Mouse (Mus musculus) regulatory T cell (primary cell): ENCODE results near the gene Pam.

Experiments
- in situ Hi-C: fragments of 300-600 bp; cut with MboI, MseI; formaldehyde crosslinking; loops from one replicate; pipeline ENCODE4 v1.15.1; 2025; ENCODE audit warnings: high pct_unique_total_duplicates

The Pam gene

GRCm38 (mm10) chr1:97769904-97770753 is 325.3 kb downstream of the Pam start, which contains the start of the genes Gin1 and Ppip5k2:
Gin1 (plus strand) TSS chr1:97770172.
Ppip5k2 (minus strand) TSS chr1:97770411.
- in situ Hi-C loops, result loop anchor here (5.0 kb wide), 1 partner anchor 38 kb away; no protein-coding TSS in a partner anchor

DNA sequence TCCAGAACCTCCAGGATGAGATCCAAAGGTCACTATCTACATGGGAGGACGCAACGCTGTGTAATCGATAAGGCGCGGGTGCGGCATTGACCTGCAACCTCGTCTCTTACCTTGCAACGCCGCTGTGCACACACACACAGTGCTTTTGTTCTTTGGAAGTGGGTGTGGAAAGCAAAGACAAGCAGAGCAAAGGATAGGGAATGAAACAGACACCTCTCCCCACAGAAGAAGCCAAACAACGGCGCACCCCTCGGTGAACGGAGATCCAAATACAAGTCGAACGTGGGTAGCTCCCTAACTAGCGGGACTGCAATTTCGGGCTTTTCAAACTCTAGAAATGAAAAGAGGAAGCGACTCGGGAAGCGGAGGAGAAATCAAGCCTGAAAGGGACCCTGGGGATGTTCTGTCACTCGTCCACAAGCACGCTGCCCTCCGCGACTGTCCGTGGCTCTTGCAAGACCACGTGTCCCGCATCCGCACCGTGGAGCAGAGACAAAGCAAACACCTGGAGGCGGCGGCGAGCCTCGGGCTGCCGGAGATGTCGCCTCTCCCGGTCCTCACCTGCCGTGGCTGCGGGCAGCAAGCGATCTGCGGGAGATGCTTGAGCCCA is 326.0 kb downstream of the Pam start:
- in situ Hi-C loops, result loop anchor here (5.0 kb wide), 1 partner anchor 37 kb away; no protein-coding TSS in a partner anchor

GRCm38 (mm10) chr1:97768906-97769293 is 326.5 kb downstream of the Pam start:
- in situ Hi-C loops, result loop anchor here (5.0 kb wide), 1 partner anchor 37 kb away; no protein-coding TSS in a partner anchor

DNA sequence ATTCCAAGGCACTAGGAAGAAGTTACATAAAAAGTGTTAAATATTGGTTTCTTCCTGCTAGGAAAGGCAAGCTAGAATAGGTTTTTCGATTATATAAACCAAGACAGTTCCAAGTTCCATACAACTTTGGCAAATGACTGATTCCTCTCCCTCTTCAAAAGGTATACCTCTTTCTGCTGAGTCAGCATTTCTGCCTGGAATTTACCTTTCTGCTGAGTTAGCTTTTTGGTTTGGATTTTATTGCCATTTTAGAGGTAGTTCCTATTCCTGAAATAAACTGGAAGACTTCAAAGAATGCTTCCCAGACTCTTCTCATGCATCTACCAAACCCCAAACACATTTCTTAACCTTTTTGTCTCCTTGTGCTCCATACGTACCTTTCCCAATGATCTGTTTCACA is 327.4 kb downstream of the Pam start:
- in situ Hi-C loops, result loop anchor here (5.0 kb wide), 1 partner anchor 36 kb away; no protein-coding TSS in a partner anchor

DNA sequence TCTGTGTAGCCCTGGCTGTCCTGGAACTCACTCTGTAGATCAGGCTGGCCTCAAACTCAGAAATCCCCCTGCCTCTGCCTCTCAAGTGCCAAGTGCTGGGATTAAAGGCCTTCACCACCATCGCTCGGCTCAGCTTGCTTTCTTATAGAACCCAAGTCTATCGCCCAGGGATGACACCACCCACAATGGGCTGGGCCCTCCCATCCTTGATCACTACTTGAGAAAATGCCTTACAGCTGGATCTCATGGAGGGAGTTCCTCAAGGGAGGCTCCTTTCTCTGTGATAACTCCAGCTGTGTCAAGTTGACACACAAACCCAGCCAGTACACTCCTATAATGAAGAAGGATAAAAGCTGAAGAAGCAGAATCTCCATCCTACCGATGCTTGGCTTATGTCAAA is 329.7 kb downstream of the Pam start:
- in situ Hi-C loops, result loop anchor here (5.0 kb wide), 1 partner anchor 33 kb away; no protein-coding TSS in a partner anchor

- in situ Hi-C loops, result no loop called here
Observed at GRCm38 (mm10) chr1:97761477-97761876, 334.0 kb downstream of the Pam start.

DNA sequence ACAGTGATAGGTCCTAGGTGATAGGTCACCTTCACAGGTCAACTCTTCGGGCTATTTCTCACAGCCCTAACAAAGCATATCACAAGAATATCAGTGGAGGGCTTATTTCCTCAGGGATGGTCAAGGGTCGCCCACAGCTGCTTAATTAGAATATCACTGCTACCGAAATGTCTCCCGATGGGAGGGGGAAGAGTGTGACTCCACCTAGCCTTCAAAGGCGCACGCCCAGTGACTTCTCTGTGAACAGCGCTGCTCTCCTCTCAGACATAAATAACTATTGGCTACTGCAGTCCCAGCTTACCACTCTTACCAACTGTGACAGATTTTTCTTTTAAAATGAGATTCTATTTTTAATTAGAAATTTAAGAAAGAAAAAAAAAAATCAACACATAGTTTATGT is 334.8 kb downstream of the Pam start:
- in situ Hi-C loops, result no loop called here

DNA sequence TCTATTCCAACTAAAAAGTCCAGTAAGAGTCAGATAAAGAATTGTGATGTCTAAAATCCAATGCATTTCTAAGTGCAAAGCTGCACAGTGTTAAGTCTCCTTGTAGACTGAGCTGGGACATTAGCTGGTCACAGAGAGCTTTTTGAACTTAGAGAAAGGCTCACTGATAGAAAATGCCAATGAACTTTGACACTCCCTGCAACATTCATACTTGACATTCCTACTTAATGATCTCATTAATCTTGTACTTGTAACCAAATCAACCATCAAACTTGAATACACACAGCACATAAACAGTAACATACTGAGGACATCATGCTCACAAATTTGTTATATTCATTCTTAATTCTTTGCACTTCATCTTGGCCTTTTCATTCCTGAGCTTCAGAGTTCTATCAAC is 335.6 kb downstream of the Pam start:
- in situ Hi-C loops, result no loop called here

- in situ Hi-C loops, result no loop called here
Observed at GRCm38 (mm10) chr1:97754392-97754791, 341.1 kb downstream of the Pam start.

DNA sequence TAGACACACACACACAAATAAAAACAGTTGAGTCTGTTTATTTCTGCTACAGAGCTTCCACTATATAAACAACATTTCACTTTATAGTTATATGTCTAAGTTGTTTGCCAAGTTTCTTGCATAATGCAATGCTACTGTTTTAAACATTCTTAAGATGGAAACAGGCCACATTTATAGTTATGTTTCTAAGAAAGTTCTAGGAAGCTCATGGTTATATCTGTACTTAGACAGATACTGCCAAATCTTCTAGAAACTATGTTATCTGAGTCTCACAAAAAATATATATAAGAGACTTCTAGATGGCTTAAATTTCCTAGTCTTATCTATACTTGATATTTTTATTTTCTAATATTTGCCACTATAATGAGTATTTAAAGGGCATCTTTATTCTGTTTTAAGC is 342.2 kb downstream of the Pam start:
- in situ Hi-C loops, result no loop called here

DNA sequence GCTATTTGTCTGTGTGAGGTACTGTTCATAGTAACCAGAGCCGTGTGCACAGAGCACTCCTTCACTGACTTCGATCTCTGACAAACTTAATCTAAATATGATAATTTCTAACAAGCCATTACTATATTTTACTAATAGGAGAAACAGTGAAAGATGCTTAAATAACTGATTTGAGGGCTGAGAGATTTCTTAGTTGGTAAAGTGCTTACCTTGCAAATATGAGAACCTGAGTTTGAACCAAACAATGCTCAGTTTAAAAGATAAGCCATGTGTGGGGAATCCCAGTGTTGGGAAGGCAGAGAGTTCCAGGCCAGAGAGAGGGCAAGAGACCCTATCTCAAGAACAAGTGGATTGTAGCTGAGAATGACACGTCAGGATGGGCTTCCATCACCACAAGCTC is 347.3 kb downstream of the Pam start:
- in situ Hi-C loops, result no loop called here

GRCm38 (mm10) chr1:97746261-97746660 is 349.2 kb downstream of the Pam start:
- in situ Hi-C loops, result no loop called here

GRCm38 (mm10) chr1:97745712-97746111 is 349.7 kb downstream of the Pam start:
- in situ Hi-C loops, result no loop called here
